Mouse (Mus musculus) intestine, embryonic 16.5 days (tissue): ENCODE results near the gene Ccdc34. TPM values are rescaled to one million over a fixed set of nuclear protein-coding genes. Genes with fewer than 3 reads are reported as not detected.

Source experiments
- ATAC-seq: fragments of 200-750 bp; cut with Nextera tagmentation; 2 replicates; pipeline ENCODE4 v1.8.0; 2017; ENCODE audit warnings: moderate TSS enrichment, moderate library complexity
- H3K27ac ChIP-seq: fragments of 300-500 bp; sonication (generic); 2 replicates; pipeline ENCODE4 v1.5.1; 2014; ENCODE audit warnings: mild to moderate bottlenecking, low read length
- H3K27me3 ChIP-seq: fragments of 300-500 bp; sonication (generic); replicated peaks from 2 replicates; pipeline ENCODE4 v1.6.1; 2014; ENCODE audit warnings: low read length, control low read depth, mixed read lengths; ENCODE audit not compliant: control insufficient read depth, insufficient read depth
- H3K36me3 ChIP-seq: fragments of 300-500 bp; sonication (generic); 2 replicates; pipeline ENCODE4 v1.6.1; 2014; ENCODE audit warnings: low read length, control low read depth; ENCODE audit not compliant: control insufficient read depth, insufficient read depth
- H3K4me1 ChIP-seq: fragments of 300-500 bp; sonication (generic); 2 replicates; pipeline ENCODE4 v1.6.1; 2014; ENCODE audit warnings: low read length, control low read depth, mixed read lengths; ENCODE audit not compliant: control insufficient read depth, insufficient read depth
- H3K4me2 ChIP-seq: fragments of 300-500 bp; sonication (generic); 2 replicates; pipeline ENCODE4 v1.6.1; 2014; ENCODE audit warnings: low read depth, low read length, control low read depth
- H3K4me3 ChIP-seq: fragments of 300-500 bp; sonication (generic); 2 replicates; pipeline ENCODE4 v1.5.1; 2014; ENCODE audit warnings: mild to moderate bottlenecking, low read length
- H3K9ac ChIP-seq: fragments of 300-500 bp; sonication (generic); 2 replicates; pipeline ENCODE4 v1.6.1; 2014; ENCODE audit warnings: low read depth, low read length
- H3K9me3 ChIP-seq: fragments of 300-500 bp; sonication (generic); 2 replicates; pipeline ENCODE4 v1.6.1; 2016; ENCODE audit warnings: low read length, control low read depth; ENCODE audit not compliant: control insufficient read depth
- WGBS: fragments of 180-500 bp; shearing (Covaris S2); extraction: QIAGEN DNeasy Blood & Tissue Kit; methylation state at CpG from one replicate; pipeline ENCODE4 v1.1.7; 2014; 5-methylcytosine and 5-hydroxymethylcytosine counted together
- polyA plus RNA-seq: library from polyadenylated mRNA; unstranded; fragments of >200 nt; fragmentation: Nextera tagmentation; extraction: Ambion mirVana; gene quantifications from 2 replicates; pipeline ENCODE4 v1.2.1, GENCODE M21; 2015

Ccdc34 gene
- polyA plus RNA-seq, 1 experiment from 2014 or later, result 40.0 TPM

- no peaks in the 10 kb centered on the region for H3K27me3 ChIP-seq
- no peak overlapping the region for H3K27ac ChIP-seq
- H3K4me2 ChIP-seq, result no peak overlapping the region
- no peak overlapping the region for H3K4me3 ChIP-seq
- H3K4me1 ChIP-seq, result no peaks in the 10 kb centered on the region
- 71% methylated on average over 4 of the region's 4 CpGs for WGBS
- ATAC-seq, result no peak
- H3K9ac ChIP-seq, result no peak overlapping the region
- H3K36me3 ChIP-seq, result no peaks in the 10 kb centered on the region
- H3K9me3 ChIP-seq, result no peaks in the 10 kb centered on the region
Observed at GRCm38 (mm10) chr2:110058424-110058823, 40.8 kb downstream of the Ccdc34 start.

GRCm38 (mm10) chr2:110063131-110063530, 45.5 kb downstream of the Ccdc34 start:
- Histone ChIP-seq H3K4me3 (no peak overlapping the region), H3K36me3 (no peaks in the 10 kb centered on the region), H3K27me3 (no peaks in the 10 kb centered on the region), H3K27ac (no peak overlapping the region), H3K9ac (no peak overlapping the region), H3K9me3 (peaks cover 3% of the 10 kb centered on the region; the same call in 1 of the 2 replicates), H3K4me1 (no peaks in the 10 kb centered on the region), H3K4me2 (no peak overlapping the region)
- WGBS, result 86% methylated on average over 1 of the region's 1 CpGs
- no peak for ATAC-seq

GRCm38 (mm10) chr2:110068916-110069315, 51.3 kb downstream of the Ccdc34 start:
- Histone ChIP-seq H3K4me2 (no peak overlapping the region), H3K36me3 (no peaks in the 10 kb centered on the region), H3K9ac (no peak overlapping the region), H3K9me3 (peaks cover 3% of the 10 kb centered on the region; the same call in 1 of the 2 replicates), H3K4me1 (no peaks in the 10 kb centered on the region; the same call in 1 of the 2 replicates), H3K4me3 (no peak overlapping the region), H3K27me3 (no peaks in the 10 kb centered on the region), H3K27ac (no peak overlapping the region)
- no peak for ATAC-seq

- 58% methylated on average over 6 of the region's 6 CpGs for WGBS
- ATAC-seq, result peak; percentile 95
- Histone ChIP-seq H3K4me1 (peaks cover 6% of the 10 kb centered on the region; the same call in 1 of the 2 replicates), H3K27me3 (no peaks in the 10 kb centered on the region), H3K4me2 (no peak overlapping the region; the same call in 1 of the 2 replicates), H3K4me3 (no peak overlapping the region), H3K9me3 (no peaks in the 10 kb centered on the region), H3K9ac (no peak overlapping the region), H3K36me3 (no peaks in the 10 kb centered on the region), H3K27ac (0 out of 2 replicates have a peak overlapping the region, but pooled peaks have one; percentile 35)
Observed at GRCm38 (mm10) chr2:110073023-110073422, 55.4 kb downstream of the Ccdc34 start.

- Histone ChIP-seq H3K27me3 (no peaks in the 10 kb centered on the region), H3K4me1 (0 out of 2 replicates have a peak, but pooled peaks cover 6% of the 10 kb centered on the region), H3K4me3 (no peak overlapping the region), H3K9me3 (no peaks in the 10 kb centered on the region), H3K36me3 (no peaks in the 10 kb centered on the region), H3K9ac (no peak overlapping the region), H3K27ac (no peak overlapping the region), H3K4me2 (no peak overlapping the region)
- WGBS, result 93% methylated on average over 6 of the region's 6 CpGs
- no peak for ATAC-seq
Observed at GRCm38 (mm10) chr2:110074646-110075452, 57.2 kb downstream of the Ccdc34 start.

- Histone ChIP-seq H3K4me3 (no peak overlapping the region), H3K27ac (no peak overlapping the region), H3K9me3 (no peaks in the 10 kb centered on the region), H3K9ac (no peak overlapping the region), H3K4me2 (no peak overlapping the region), H3K36me3 (no peaks in the 10 kb centered on the region), H3K27me3 (no peaks in the 10 kb centered on the region), H3K4me1 (0 out of 2 replicates have a peak, but pooled peaks cover 6% of the 10 kb centered on the region)
- WGBS, result 31% methylated on average over 2 of the region's 2 CpGs
- ATAC-seq, result peak; percentile 48
Observed at GRCm38 (mm10) chr2:110077240-110077639, 59.6 kb downstream of the Ccdc34 start.

GRCm38 (mm10) chr2:110077655-110078054, 60.0 kb downstream of the Ccdc34 start:
- WGBS, result 73% methylated on average over 2 of the region's 2 CpGs
- Histone ChIP-seq H3K27ac (no peak overlapping the region; the same call in 1 of the 2 replicates), H3K4me1 (0 out of 2 replicates have a peak, but pooled peaks cover 6% of the 10 kb centered on the region), H3K4me3 (no peak overlapping the region), H3K36me3 (no peaks in the 10 kb centered on the region), H3K9ac (no peak overlapping the region), H3K4me2 (no peak overlapping the region), H3K27me3 (no peaks in the 10 kb centered on the region), H3K9me3 (no peaks in the 10 kb centered on the region)
- no peak for ATAC-seq

- H3K4me3 ChIP-seq, result no peak overlapping the region
- no peaks in the 10 kb centered on the region for H3K27me3 ChIP-seq
- no peaks in the 10 kb centered on the region for H3K9me3 ChIP-seq
- 0 out of 2 replicates have a peak, but pooled peaks cover 6% of the 10 kb centered on the region for H3K4me1 ChIP-seq
- WGBS, result 85% methylated on average over 6 of the region's 6 CpGs
- no peak overlapping the region for H3K4me2 ChIP-seq
- H3K36me3 ChIP-seq, result no peaks in the 10 kb centered on the region
- H3K27ac ChIP-seq, result no peak overlapping the region
- no peak overlapping the region for H3K9ac ChIP-seq
- ATAC-seq, result no peak
Observed at GRCm38 (mm10) chr2:110080532-110080931, 62.9 kb downstream of the Ccdc34 start.

GRCm38 (mm10) chr2:110082975-110083374, 65.4 kb downstream of the Ccdc34 start:
- 70% methylated on average over 2 of the region's 2 CpGs for WGBS
- H3K4me3 ChIP-seq, result no peak overlapping the region
- H3K27me3 ChIP-seq, result no peaks in the 10 kb centered on the region
- H3K27ac ChIP-seq, result no peak overlapping the region
- no peaks in the 10 kb centered on the region for H3K4me1 ChIP-seq
- H3K4me2 ChIP-seq, result no peak overlapping the region
- no peak overlapping the region for H3K9ac ChIP-seq
- H3K9me3 ChIP-seq, result no peaks in the 10 kb centered on the region
- ATAC-seq, result peak; percentile 58
- H3K36me3 ChIP-seq, result no peaks in the 10 kb centered on the region
